Mouse (Mus musculus): ENCODE measurements at regions not wholly inside any gene's neighbourhood (a gene's known extent, or its start where the extent isn't known, plus 50 kb on each side); places are given as distances from the start of the nearest gene placed in this dataset.

GRCm38 (mm10) chr13:92973791-92974190 lies 129.2 kb downstream of the Mtx3 start:
- DNase-seq (ENCODE audit: low read depth, low spot score), result no peak

- DNase-seq (ENCODE audit: low read depth, low spot score), result peak; percentile 76
Measured at GRCm38 (mm10) chr13:92986719-92987553, 142.4 kb downstream of the Mtx3 start.

- DNase-seq (ENCODE audit: low read depth, low spot score), result no peak
Measured at GRCm38 (mm10) chr13:92987691-92988090, 143.1 kb downstream of the Mtx3 start.

- peak; percentile 13 for DNase-seq (ENCODE audit: low read depth, low spot score)
Measured at GRCm38 (mm10) chr13:92988600-92988999, 144.0 kb downstream of the Mtx3 start.

GRCm38 (mm10) chr13:92990316-92991206 lies 146.0 kb downstream of the Mtx3 start:
- no peak for DNase-seq (ENCODE audit: low read depth, low spot score)

Data from ZHBTc4 (cell line).